Mouse (Mus musculus) monocyte, adult 5-6 weeks (primary cell): ENCODE results near the gene Hoxd9. TPM values are rescaled to one million over a fixed set of nuclear protein-coding genes. Genes with fewer than 3 reads are reported as not detected.

Source experiments
- ATAC-seq: fragments of 153-309, 156-312 bp; replicated peaks from 2 replicates; pipeline ENCODE4 v1.8.0; 2017; ENCODE audit warnings: mild to moderate bottlenecking; ENCODE audit not compliant: low TSS enrichment, insufficient number of reproducible peaks, severe bottlenecking, poor library complexity, low FRiP score
- total RNA-seq: library from RNA; stranded (forward); fragments of 200-1000, 200-491, 200-594 nt; gene quantifications from 3 replicates; pipeline ENCODE4 v1.2.3, GENCODE M21; 2017

Gene Hoxd9
- total RNA-seq, 1 experiment from 2014 or later: not detected

DNA sequence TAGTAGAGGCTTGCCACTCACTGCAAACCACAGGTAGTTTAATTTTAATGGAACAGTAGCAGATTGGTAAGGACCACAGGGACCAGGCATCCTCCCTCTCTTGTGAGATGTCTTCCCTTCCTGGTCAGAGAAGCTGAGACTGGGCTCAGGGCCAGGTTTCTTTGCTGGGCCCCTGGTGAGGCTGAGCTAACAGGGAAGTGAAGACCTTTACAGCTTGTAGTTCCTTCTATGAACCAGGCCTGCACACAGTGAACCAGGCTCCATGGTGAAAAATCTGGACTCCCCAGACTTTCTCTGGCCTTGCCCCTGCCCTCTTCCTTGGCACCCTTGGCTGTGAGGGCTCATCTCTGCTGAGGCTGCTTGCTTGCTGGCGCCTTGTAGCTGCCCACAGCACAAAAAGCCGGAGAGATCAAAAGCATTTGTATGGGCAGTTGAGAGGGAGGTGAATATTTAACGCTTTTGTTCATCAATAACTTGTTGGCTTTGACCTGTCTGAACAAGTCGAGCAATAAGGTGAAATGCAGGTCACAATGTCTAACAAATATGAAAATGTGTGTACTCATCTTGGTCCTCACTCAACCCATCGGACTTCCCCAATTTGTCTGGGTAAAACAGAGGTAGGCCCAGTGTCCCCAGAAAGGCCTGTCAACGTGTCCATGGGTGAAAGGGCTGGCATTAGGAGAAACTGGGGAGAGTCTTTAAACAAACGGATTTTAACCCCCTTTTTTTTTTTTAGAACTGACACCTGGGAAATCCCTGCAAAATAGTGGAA is 26.9 kb downstream of the Hoxd9 start:
- no peak for ATAC-seq

DNA sequence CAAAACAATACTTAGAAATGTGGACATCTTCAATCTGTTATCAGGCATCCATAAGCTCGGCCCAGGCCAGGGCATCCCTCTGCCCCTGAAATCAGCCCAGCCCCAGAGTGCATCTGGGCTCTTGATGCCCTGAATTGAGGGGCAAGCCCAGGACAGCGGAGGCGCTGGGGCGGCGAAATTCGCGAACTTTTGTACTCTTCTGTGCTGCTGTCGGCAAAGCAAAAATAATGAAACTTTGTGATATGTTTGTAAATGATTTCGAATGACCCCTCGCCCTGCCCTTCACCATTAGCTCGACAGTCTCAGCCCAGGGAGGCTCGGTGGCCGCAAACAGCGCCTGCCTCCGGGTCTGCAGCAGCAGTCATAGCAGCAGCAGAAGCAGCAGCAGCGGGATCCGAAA is 27.6 kb downstream of the Hoxd9 start:
- ATAC-seq: no peak

DNA sequence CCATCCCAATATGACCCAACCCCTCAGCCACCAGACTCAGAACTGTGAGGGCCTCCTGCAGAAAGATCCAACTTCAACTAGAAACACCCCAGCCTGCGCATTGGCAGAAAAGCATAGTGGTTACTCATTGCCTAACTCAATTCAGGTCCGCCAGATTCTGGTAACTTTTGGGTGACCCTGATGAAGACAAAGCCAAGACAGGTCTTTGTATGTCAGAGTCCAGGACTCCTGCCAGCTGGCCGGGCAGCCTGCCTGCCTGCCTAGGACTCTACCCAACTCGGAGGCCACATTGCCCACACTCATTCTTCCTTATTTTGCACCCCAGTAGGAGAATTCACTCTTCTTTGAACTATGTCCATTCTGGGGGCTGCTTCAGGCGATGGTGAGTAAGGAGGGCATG is 29.0 kb downstream of the Hoxd9 start, which contains the start of gene Gm28230:
Gm28230 (plus strand) TSS at position 178 of the 400 bp plus-strand sequence.
- no peak for ATAC-seq

DNA sequence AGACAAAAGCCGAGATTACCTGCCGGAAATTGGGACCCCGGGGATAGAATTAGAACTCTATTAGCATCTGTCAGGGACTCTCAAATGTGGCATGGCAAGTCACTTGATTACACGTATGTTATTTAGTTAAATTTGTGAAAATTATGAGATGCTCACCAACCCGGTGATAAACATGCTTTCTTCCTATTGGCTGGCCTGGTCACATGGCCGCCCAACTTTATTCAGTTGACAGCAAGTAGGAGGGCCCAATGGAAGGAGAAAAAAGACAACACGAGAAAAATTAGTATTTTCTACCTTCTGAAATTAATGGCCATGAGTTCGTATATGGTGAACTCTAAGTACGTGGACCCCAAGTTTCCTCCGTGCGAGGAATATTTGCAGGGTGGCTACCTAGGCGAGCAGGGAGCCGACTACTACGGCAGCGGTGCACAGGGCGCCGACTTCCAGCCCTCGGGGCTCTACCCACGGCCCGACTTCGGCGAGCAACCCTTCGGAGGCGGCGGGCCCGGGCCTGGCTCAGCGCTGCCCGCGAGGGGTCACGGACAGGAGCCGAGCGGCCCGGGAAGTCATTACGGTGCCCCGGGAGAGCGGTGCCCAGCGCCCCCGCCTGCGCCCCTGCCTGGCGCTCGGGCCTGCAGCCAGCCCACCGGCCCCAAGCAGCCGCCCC is 29.6 kb downstream of the Hoxd9 start:
- ATAC-seq: no peak

DNA sequence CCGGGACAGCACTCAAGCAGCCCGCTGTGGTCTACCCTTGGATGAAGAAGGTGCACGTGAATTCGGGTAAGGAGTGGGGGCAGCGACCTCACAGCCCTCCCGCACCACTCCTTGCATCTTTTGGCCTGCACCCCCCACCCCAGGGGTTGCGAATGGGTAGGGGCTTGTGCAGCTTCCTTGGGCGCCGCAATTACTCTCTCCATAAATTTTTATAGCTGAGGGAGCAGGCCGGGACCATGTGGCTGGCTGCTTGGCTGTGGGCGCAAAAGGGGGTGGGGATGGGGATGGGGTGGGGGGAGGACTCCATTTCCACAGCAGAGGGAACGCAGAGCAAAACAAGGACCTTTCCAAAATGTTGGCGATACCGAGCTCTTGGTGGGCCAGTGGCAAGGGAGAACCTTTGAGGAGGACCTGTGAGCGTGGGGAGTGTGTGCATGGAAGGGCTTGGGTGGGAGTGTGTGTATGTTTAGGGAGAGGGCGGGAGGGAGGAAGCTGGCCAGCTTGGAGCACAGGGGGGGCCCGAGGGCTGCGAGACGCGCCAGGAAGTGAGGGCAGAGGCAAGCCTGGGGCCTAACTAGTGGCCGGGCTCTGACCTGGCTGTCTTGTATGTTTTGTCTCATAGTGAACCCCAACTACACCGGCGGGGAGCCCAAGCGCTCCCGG is 30.2 kb downstream of the Hoxd9 start:
- no peak for ATAC-seq

DNA sequence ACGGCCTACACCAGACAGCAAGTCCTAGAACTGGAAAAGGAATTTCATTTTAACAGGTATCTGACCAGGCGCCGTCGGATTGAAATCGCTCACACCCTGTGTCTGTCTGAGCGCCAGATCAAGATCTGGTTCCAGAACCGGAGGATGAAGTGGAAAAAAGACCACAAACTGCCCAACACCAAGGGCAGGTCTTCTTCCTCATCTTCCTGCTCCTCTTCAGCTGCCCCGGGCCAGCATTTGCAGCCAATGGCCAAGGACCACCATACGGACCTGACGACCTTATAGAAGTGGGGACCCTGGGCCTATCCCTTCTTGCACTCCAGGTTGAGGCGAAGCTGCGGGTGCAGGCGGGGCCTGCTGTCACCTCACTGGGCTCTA is 30.8 kb downstream of the Hoxd9 start:
- no peak for ATAC-seq

DNA sequence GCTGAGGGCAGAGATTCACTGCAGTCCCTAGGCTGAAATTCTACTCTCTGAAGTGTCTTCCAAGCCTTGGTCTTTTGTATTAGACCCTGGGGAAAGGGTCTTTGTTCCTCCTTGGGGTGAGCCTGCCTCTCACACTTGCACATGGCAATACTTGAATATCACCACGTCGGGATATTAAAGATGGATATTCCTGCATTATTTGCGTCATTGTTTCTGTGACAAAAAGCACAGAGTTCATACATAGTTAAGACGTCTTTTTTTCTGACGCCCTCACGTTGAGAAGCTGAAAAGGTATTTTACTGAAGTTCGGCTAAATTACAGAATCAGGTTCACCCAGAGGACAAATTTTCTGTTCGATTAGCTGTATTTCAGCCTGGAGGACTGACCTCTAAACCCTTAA is 32.8 kb downstream of the Hoxd9 start:
- no peak for ATAC-seq

DNA sequence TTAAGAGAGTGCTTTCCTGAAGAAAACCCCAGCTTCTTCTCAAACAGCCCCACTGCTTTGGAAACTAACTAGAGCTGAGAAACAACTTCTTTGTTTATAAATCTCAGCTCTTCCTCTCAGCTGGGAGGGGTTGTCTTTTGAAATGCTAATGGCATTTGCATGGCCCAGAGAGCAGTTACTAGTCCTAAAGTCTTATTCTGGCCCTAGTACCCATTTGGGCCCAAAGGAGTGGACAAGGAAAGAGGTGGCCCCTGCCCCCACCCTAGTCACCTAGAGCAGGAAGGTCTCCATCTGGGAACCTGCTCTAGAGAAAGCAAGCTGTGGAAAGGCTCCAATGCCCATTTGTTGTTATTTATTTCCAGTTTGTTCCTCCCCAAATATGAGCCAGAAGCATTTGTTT is 33.5 kb downstream of the Hoxd9 start:
- ATAC-seq: no peak

DNA sequence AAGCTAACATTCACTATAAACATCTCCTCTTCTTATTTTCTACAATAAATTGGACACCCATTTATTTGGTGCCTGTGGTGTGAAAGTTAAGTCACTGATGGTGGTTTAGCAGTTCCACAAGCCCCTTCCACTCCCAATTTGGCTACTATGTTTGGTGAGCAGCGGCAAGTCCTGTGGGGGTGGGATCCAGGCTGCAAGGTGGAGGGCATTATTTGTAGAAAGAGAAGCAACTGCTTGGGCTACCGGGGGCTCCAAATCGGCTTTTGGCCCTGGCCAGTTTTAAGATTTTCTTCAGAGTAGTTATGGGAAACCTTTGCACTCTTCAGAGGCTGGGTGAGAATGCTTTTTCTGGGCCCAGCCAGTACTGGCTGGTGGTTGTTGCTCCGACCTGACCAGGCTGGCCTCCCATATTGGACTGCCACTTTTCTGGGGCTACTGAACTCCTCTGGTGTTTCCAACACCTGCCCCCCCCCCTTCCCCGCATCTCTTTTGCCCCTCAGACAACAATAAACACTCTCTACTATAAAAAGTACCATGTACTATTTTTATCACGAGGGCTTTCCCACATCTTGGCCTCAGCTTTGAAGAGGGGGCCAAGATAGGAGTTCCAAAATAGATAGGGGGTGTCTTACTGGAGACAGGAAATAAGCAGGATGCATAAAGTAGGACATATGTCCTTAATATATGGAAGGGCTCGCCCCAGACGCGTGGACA is 34.4 kb downstream of the Hoxd9 start:
- ATAC-seq: no peak

DNA sequence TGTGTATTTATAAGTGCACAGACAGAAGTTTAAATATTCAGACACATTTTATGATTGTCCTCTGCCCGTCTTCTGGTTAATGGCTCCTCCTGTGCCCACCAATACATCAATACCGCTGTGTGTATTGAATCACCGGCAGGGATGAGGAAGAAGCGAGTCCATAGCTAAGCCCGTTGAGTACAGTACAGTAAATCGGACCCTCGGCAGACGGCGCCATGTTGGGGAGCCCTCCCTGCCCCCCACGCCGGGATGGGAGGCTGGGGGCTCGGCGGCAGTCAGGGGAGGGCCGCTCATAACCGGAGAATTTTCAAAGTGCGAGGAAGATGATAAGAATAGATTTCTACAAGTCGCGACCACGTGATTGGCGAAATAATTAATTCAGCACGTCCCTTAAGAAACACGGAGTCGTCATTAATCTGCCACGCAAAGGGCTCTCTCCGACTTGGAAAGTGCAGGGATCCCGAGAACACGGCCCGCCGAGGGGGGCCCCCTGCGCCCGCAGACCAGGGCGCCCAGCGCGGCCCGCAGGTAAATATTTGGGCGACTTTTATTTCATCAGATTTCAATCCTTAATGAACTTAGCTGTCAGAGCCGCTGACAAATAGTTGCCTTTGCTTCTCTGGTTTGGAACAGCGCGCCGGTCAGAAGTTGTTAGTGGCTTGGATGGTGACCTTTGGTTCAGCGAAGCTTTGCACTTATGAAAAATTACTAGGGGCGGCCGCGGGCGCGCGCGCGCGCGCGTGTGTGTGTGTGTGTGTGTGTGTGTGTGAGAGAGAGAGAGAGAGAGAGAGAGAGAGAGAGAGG is 35.2 kb downstream of the Hoxd9 start:
- no peak for ATAC-seq

DNA sequence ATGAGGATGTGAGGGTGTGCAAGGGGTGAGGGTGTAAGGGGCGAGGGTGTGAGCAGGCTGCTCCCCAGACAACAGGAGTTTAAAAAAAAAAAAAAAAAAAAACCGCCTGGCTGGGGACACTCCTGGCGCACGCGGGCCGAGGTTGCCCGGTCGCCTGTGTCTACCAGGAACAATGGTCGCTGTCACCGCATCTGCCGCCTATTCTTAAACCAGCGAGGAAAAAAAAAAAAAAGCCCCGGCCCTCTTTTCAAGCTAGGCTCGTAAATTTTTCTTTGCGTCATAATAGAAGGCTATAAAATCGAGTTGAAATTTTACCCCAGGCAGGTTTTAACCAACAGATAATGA is 35.8 kb downstream of the Hoxd9 start:
- no peak for ATAC-seq

DNA sequence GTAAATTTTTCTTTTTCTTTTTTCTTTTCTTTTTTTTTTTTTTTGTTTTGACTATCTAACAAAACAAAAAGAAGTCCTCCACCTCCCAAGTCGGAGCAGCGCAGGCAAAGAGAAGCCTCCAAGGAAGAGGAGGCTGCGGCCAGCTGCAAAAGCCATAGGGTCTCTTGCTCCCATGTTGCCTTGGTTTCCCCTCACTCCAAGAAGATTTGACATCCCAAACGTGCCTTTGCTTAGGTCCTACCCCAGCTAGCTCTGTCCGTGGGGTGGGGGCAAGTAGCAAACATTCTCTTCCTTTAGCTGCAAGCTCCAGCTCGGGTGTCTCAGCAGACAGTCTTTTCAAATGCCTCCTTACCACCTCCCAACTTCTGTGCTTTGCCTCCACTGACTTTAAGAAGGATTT is 36.2 kb downstream of the Hoxd9 start:
- no peak for ATAC-seq

DNA sequence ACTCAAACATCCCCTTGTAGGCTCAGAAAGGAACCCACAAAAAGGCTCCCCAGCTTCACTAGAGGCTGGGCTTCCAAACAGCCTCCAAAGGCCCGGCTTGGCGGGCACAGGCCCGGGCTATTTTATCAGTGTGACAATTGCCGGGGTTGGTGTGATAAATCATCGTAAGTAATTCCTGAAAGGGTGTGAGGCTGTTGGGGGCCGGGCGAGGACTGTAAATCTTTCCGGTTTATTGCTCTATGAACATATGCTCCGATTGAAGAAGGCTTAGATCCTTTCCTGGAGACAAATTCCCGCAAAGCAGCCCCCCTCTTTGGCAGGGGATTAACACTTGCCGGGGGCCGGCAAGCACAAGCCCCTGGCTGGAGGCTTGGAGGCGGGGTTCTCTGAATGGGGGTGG is 36.9 kb downstream of the Hoxd9 start:
- no peak for ATAC-seq

DNA sequence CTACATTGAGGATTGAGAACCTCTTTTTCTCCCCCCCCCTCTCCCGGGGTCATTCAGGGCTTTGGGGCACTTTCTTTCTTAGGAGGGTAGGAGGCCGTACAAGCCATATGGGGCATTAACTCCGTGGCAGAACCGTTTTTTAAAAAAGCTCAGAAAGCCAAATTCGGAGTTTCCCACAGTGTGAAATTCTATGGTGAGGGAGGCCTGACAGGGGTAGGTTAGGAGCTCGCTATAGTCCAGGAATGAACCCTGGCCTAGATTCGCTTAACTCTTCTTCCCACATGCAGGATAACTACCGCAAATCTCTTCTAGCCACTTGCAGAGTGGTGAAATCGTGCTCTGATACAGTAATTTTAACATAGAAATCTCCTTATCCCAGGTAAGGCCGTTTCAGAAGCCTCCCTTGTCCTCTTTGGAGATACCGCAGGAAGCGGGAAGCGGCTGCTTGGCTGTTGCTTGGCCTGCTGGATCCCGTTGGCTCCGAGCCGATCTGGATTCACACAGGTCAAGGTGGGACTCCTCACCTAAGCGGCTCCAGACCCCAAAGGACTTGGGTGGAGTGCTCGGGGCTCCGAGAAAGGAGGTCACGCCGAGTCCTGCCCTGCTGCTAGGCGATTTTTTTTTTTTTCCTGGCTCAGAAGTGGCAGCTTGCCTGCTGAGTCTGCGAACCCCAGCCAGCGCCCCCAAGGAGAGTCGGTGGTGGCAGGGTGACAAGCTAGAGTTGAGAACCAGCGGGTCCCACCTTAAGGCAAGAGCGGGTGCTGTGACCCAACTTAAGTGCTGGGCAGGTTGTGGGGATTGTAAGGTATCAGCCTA is 37.7 kb downstream of the Hoxd9 start:
- ATAC-seq: no peak

DNA sequence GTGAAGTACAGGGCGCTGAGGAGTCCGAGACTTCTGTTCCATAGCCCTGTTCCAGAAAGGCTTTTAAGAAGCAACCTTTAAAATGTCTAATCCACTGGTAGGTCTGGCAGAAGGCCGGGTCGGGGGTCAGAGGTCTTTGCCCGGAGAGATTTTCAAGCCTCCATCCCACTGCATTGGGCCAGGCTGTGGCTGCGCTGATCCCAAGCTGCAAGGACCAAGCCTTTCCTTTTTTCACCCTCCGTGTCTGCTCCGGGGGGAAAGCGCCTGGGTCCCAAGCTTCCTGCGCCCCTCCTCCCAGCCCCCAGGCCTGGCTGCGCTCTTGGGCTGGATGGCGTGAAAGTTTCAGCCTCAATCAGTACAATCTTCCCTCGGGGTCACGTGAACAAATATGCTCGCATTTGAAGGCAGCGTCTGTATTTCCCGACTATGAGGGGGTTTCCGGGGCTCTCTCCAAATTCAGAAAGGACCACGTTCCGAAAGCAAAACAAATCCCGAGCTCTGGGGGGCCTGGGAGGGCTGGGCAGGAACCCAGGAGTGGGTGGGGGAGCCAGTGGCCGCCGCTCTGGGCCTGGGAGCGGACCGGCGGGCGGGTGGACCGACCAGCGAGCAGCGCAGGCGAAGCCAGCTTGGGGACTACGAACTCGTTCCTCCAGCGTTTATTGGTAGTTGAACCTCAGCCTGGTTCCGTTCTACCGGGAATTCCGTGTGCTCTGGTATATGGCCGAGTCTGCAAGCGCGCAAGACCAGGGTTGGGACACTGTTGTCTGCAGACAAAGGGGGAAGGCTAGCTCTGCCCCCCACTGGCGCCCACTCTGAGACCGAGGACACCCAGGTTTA is 38.5 kb downstream of the Hoxd9 start:
- no peak for ATAC-seq

DNA sequence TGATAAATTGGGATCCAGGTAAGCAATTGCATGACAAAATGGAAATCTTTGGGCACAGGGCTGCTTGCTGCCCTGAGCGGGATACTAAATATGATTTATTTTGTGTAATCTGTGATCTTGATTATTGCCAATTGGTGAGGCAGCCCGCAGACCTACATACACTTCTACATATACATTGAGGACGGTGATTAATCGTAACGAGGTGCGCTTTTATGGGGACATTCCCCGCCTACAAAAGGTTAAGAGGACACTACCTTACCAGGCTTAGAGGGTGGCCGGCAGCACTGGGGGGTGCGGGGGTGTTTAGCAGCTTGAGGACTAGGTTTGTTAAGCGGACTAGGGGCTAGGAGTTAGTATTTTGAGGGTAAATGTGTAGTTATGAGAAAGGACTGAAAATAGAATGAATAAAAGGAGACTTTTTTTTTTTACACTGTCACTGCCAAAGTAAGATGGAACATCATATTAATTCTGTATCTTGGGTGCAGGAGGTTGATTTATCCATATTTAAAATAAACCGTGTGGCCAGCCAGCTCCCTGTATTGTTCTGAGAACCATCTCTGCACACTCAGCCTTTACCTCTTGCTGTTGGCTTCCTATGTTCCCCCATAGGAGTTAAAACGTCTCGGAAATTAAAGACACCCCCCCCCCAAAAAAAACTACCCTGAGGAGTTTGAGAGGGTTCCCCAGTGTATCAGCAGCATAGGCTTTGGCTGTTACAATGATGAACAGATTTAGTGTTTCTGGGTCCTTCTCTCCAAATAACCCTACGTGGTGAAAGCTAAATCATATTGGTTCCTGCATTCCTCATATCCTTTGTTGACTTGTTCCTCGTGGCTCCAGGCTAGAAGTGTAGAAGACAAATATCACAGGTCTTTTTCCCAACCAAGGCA is 39.4 kb downstream of the Hoxd9 start:
- no peak for ATAC-seq
